Mouse (Mus musculus) intestine, postnatal 0 days (tissue): ENCODE results near the gene Nav3. TPM values are rescaled to one million over a fixed set of nuclear protein-coding genes. Genes with fewer than 3 reads are reported as not detected.

Experiments
- ATAC-seq: fragments of 200-750 bp; cut with Nextera tagmentation; 2 replicates; pipeline ENCODE4 v1.8.0; 2017; ENCODE audit warnings: mild to moderate bottlenecking, moderate TSS enrichment, moderate library complexity
- H3K27ac ChIP-seq: fragments of 300-500 bp; sonication (generic); 2 replicates; pipeline ENCODE4 v1.5.1; 2014; ENCODE audit warnings: mild to moderate bottlenecking, low read depth, low read length, moderate library complexity
- H3K27me3 ChIP-seq: fragments of 300-500 bp; sonication (generic); replicated peaks from 2 replicates; pipeline ENCODE4 v1.6.1; 2014; ENCODE audit warnings: low read length, mixed read lengths; ENCODE audit not compliant: control insufficient read depth, insufficient read depth
- H3K36me3 ChIP-seq: fragments of 300-500 bp; sonication (generic); 2 replicates; pipeline ENCODE4 v1.6.1; 2014; ENCODE audit warnings: mild to moderate bottlenecking, moderate library complexity; ENCODE audit not compliant: control insufficient read depth, insufficient read depth
- H3K4me1 ChIP-seq: fragments of 300-500 bp; sonication (generic); replicated peaks from 2 replicates; pipeline ENCODE4 v1.6.1; 2014; ENCODE audit warnings: antibody characterized with exemption, low read length, mixed read lengths; ENCODE audit not compliant: control insufficient read depth, insufficient read depth
- H3K4me2 ChIP-seq: fragments of 300-500 bp; sonication (generic); replicated peaks from 2 replicates; pipeline ENCODE4 v1.6.1; 2014; ENCODE audit warnings: low read depth, mild to moderate bottlenecking, moderate library complexity
- H3K4me3 ChIP-seq: fragments of 300-500 bp; sonication (generic); 2 replicates; pipeline ENCODE4 v1.5.1; 2014; ENCODE audit warnings: low read depth, low read length
- H3K9ac ChIP-seq: fragments of 300-500 bp; sonication (generic); 2 replicates; pipeline ENCODE4 v1.6.1; 2014; ENCODE audit warnings: mild to moderate bottlenecking, low read depth, low read length
- H3K9me3 ChIP-seq: fragments of 300-500 bp; sonication (generic); 2 replicates; pipeline ENCODE4 v1.6.1; 2016; ENCODE audit warnings: mixed run types; ENCODE audit not compliant: control insufficient read depth
- CTCF ChIP-seq: sonication (generic); IDR thresholded peaks from 2 replicates; pipeline ENCODE4 v1.5.1; 2016; ENCODE audit warnings: low read depth, mild to moderate bottlenecking, control low read depth, antibody characterized with exemption, moderate library complexity
- WGBS: fragments of 180-500 bp; shearing (Covaris S2); extraction: QIAGEN DNeasy Blood & Tissue Kit; methylation state at CpG from one replicate; pipeline ENCODE4 v1.1.7; 2014; 5-methylcytosine and 5-hydroxymethylcytosine counted together
- polyA plus RNA-seq: library from polyadenylated mRNA; unstranded; fragments of >200 nt; fragmentation: Nextera tagmentation; extraction: Ambion mirVana; gene quantifications from 2 replicates; pipeline ENCODE4 v1.2.1, GENCODE M21; 2015

Gene Nav3
- polyA plus RNA-seq, 1 experiment from 2014 or later = 0.77 TPM

- 68% methylated on average over 5 of the region's 5 CpGs for WGBS
- no peak for TF ChIP-seq CTCF
These were observed 280.1 kb downstream of the Nav3 start for GRCm38 (mm10) chr10:110175874-110176273.

GRCm38 (mm10) chr10:110169416-110169815, 286.6 kb downstream of the Nav3 start:
- 75% methylated on average over 6 of the region's 6 CpGs for WGBS
- no peak for ATAC-seq
- no peak for TF ChIP-seq CTCF
- Histone ChIP-seq H3K9ac (no peak overlapping the region), H3K4me1 (no peaks in the 10 kb centered on the region), H3K27me3 (no peaks in the 10 kb centered on the region), H3K36me3 (no peaks in the 10 kb centered on the region), H3K4me2 (no peak overlapping the region), H3K9me3 (no peaks in the 10 kb centered on the region), H3K4me3 (no peak overlapping the region), H3K27ac (no peak overlapping the region)

More at GRCm38 (mm10) chr10:110175874-110176273, 280.1 kb downstream of the Nav3 start:
- H3K36me3 ChIP-seq = no peaks in the 10 kb centered on the region
- no peaks in the 10 kb centered on the region for H3K9me3 ChIP-seq
- no peak overlapping the region for H3K27ac ChIP-seq
- H3K9ac ChIP-seq = no peak overlapping the region
- no peak overlapping the region for H3K4me3 ChIP-seq
- no peaks in the 10 kb centered on the region for H3K27me3 ChIP-seq
- no peak for ATAC-seq
- no peaks in the 10 kb centered on the region for H3K4me1 ChIP-seq
- H3K4me2 ChIP-seq = no peak overlapping the region

- no peak overlapping the region for H3K4me2 ChIP-seq
- ATAC-seq = no peak
- H3K4me1 ChIP-seq = no peaks in the 10 kb centered on the region
- H3K9me3 ChIP-seq = no peaks in the 10 kb centered on the region
- WGBS = 76% methylated on average over 2 of the region's 2 CpGs
- no peak overlapping the region for H3K9ac ChIP-seq
- no peak overlapping the region for H3K4me3 ChIP-seq
- H3K27ac ChIP-seq = no peak overlapping the region
- no peaks in the 10 kb centered on the region for H3K27me3 ChIP-seq
- TF ChIP-seq CTCF = no peak
- H3K36me3 ChIP-seq = no peaks in the 10 kb centered on the region
These were observed 287.1 kb downstream of the Nav3 start for GRCm38 (mm10) chr10:110168892-110169291.

- Histone ChIP-seq H3K4me2 (no peak overlapping the region), H3K27ac (no peak overlapping the region), H3K4me3 (no peak overlapping the region), H3K9ac (no peak overlapping the region), H3K4me1 (no peaks in the 10 kb centered on the region), H3K27me3 (no peaks in the 10 kb centered on the region), H3K9me3 (no peaks in the 10 kb centered on the region), H3K36me3 (no peaks in the 10 kb centered on the region)
- TF ChIP-seq CTCF = no peak
- ATAC-seq = no peak
These were observed 293.4 kb downstream of the Nav3 start for GRCm38 (mm10) chr10:110162596-110162995.

- H3K36me3 ChIP-seq = no peaks in the 10 kb centered on the region
- ATAC-seq = no peak
- H3K4me2 ChIP-seq = no peak overlapping the region
- H3K9ac ChIP-seq = no peak overlapping the region
- H3K9me3 ChIP-seq = no peaks in the 10 kb centered on the region
- H3K4me3 ChIP-seq = no peak overlapping the region
- no peaks in the 10 kb centered on the region for H3K4me1 ChIP-seq
- 56% methylated on average over 5 of the region's 5 CpGs for WGBS
- no peaks in the 10 kb centered on the region for H3K27me3 ChIP-seq
- TF ChIP-seq CTCF = no peak
- no peak overlapping the region for H3K27ac ChIP-seq
These were observed 295.1 kb downstream of the Nav3 start for GRCm38 (mm10) chr10:110160894-110161293.

GRCm38 (mm10) chr10:110159548-110159947, 296.5 kb downstream of the Nav3 start:
- Histone ChIP-seq H3K9ac (no peak overlapping the region), H3K27me3 (no peaks in the 10 kb centered on the region), H3K4me2 (no peak overlapping the region), H3K4me3 (no peak overlapping the region), H3K4me1 (no peaks in the 10 kb centered on the region), H3K9me3 (no peaks in the 10 kb centered on the region), H3K27ac (no peak overlapping the region), H3K36me3 (no peaks in the 10 kb centered on the region)
- TF ChIP-seq CTCF = no peak
- WGBS = 63% methylated on average over 1 of the region's 1 CpGs
- ATAC-seq = no peak

GRCm38 (mm10) chr10:110158122-110158521, 297.9 kb downstream of the Nav3 start:
- no peaks in the 10 kb centered on the region for H3K36me3 ChIP-seq
- no peak for TF ChIP-seq CTCF
- no peak for ATAC-seq
- no peaks in the 10 kb centered on the region for H3K9me3 ChIP-seq
- H3K4me1 ChIP-seq = no peaks in the 10 kb centered on the region
- no peak overlapping the region for H3K9ac ChIP-seq
- no peak overlapping the region for H3K4me2 ChIP-seq
- 68% methylated on average over 3 of the region's 3 CpGs for WGBS
- no peak overlapping the region for H3K4me3 ChIP-seq
- H3K27ac ChIP-seq = no peak overlapping the region
- H3K27me3 ChIP-seq = no peaks in the 10 kb centered on the region
